Mouse (Mus musculus): ENCODE measurements around the gene Snu13.

GRCm38 (mm10) chr15:82081161-82081560 is 33.8 kb upstream of the Snu13 start:
- TF ChIP-seq POLR2A (IDR thresholded peaks at IDR 0.05; ENCODE audit: insufficient read depth, low read length) (no peak), CTCF (IDR thresholded peaks at IDR 0.05; ENCODE audit: low read depth, low read length) (peak; percentile 48)
